Mouse (Mus musculus): Measurements from ENCODE around the gene Espn.

- TF ChIP-seq CTCF (IDR thresholded peaks at IDR 0.05; ENCODE audit: low read depth) = peak; percentile 79
- no peak for TF ChIP-seq EP300 (optimal IDR thresholded peaks at IDR 0.05)
These were observed 5.8 kb upstream of the Espn start for GRCm38 (mm10) chr4:152157779-152158584.

Data from stomach, postnatal 0 days (tissue).